Mouse (Mus musculus): ENCODE measurements around the gene Ttll8. TPM values are rescaled to one million over a fixed set of nuclear protein-coding genes. Genes with fewer than 3 reads are reported as not detected.

Ttll8 gene
- polyA plus RNA-seq, 1 experiment from 2014 or later = not detected

GRCm38 (mm10) chr15:88866934-88867356 is 87.3 kb downstream of the Ttll8 start:
- H3K4me3 ChIP-seq (replicated peaks; ENCODE audit: low read length) = no peak overlapping the region
- no peaks in the 10 kb centered on the region for H3K9me3 ChIP-seq (ENCODE audit: control insufficient read depth, low read length)
- DNase-seq (ENCODE audit: low spot score) = no peak
- no peak overlapping the region for H3K9ac ChIP-seq
- no peak overlapping the region for H3K27ac ChIP-seq
- H3K36me3 ChIP-seq (replicated peaks; ENCODE audit: control insufficient read depth, insufficient read depth) = peaks cover 31% of the 10 kb centered on the region
- H3K27me3 ChIP-seq (ENCODE audit: control insufficient read depth, insufficient read depth, low read length) = no peaks in the 10 kb centered on the region
- 65% methylated on average over 7 of the region's 7 CpGs for WGBS
- peaks cover 17% of the 10 kb centered on the region for H3K4me1 ChIP-seq (replicated peaks; ENCODE audit: control insufficient read depth, insufficient read depth, low read length)
- H3K4me2 ChIP-seq (replicated peaks) = no peak overlapping the region
- no peak for ATAC-seq (ENCODE audit: low FRiP score)

GRCm38 (mm10) chr15:88865888-88866695 is 88.1 kb downstream of the Ttll8 start:
- DNase-seq (ENCODE audit: low spot score) = no peak
- WGBS = 87% methylated on average over 4 of the region's 4 CpGs
- H3K9ac ChIP-seq = no peak overlapping the region
- peaks cover 22% of the 10 kb centered on the region for H3K4me1 ChIP-seq (replicated peaks; ENCODE audit: control insufficient read depth, insufficient read depth, low read length)
- no peak overlapping the region for H3K27ac ChIP-seq
- H3K9me3 ChIP-seq (ENCODE audit: control insufficient read depth, low read length) = no peaks in the 10 kb centered on the region
- no peaks in the 10 kb centered on the region for H3K27me3 ChIP-seq (ENCODE audit: control insufficient read depth, insufficient read depth, low read length)
- no peak for ATAC-seq (ENCODE audit: low FRiP score)
- H3K4me3 ChIP-seq (replicated peaks; ENCODE audit: low read length) = no peak overlapping the region
- H3K36me3 ChIP-seq (replicated peaks; ENCODE audit: control insufficient read depth, insufficient read depth) = peaks cover 31% of the 10 kb centered on the region
- H3K4me2 ChIP-seq (replicated peaks) = no peak overlapping the region

- no peaks in the 10 kb centered on the region for H3K9me3 ChIP-seq (ENCODE audit: control insufficient read depth, low read length)
- 0 out of 2 replicates have a peak overlapping the region, but pooled peaks have one; percentile 97 for H3K4me3 ChIP-seq (replicated peaks; ENCODE audit: low read length)
- peaks cover 22% of the 10 kb centered on the region for H3K4me1 ChIP-seq (replicated peaks; ENCODE audit: control insufficient read depth, insufficient read depth, low read length)
- H3K4me2 ChIP-seq (replicated peaks) = peak overlapping the region; percentile 88; the same call in 1 of the 2 replicates
- DNase-seq (ENCODE audit: low spot score) (no peak), ATAC-seq (ENCODE audit: low FRiP score) (no peak)
- no peaks in the 10 kb centered on the region for H3K27me3 ChIP-seq (ENCODE audit: control insufficient read depth, insufficient read depth, low read length)
- 0 out of 2 replicates have a peak overlapping the region, but pooled peaks have one; percentile 16 for H3K9ac ChIP-seq
- WGBS = 93% methylated on average over 14 of the region's 14 CpGs
- no peak overlapping the region for H3K27ac ChIP-seq
- H3K36me3 ChIP-seq (replicated peaks; ENCODE audit: control insufficient read depth, insufficient read depth) = peaks cover 31% of the 10 kb centered on the region
These were observed 89.2 kb downstream of the Ttll8 start for GRCm38 (mm10) chr15:88865061-88865460.

GRCm38 (mm10) chr15:88864270-88865030 is 89.8 kb downstream of the Ttll8 start:
- no peak for DNase-seq (ENCODE audit: low spot score)
- 0 out of 2 replicates have a peak, but pooled peaks have one; percentile 1 for ATAC-seq (ENCODE audit: low FRiP score)

GRCm38 (mm10) chr15:88863695-88864231 is 90.5 kb downstream of the Ttll8 start:
- Histone ChIP-seq H3K4me3 (replicated peaks; ENCODE audit: low read length) (peak overlapping the region; percentile 97), H3K9me3 (ENCODE audit: control insufficient read depth, low read length) (no peaks in the 10 kb centered on the region), H3K4me1 (replicated peaks; ENCODE audit: control insufficient read depth, insufficient read depth, low read length) (peaks cover 22% of the 10 kb centered on the region), H3K36me3 (replicated peaks; ENCODE audit: control insufficient read depth, insufficient read depth) (peaks cover 31% of the 10 kb centered on the region), H3K9ac (peak overlapping the region; percentile 94), H3K27ac (peak overlapping the region; percentile 98), H3K4me2 (replicated peaks) (peak overlapping the region; percentile 88), H3K27me3 (ENCODE audit: control insufficient read depth, insufficient read depth, low read length) (no peaks in the 10 kb centered on the region)
- ATAC-seq (ENCODE audit: low FRiP score) (peak; percentile 68), DNase-seq (ENCODE audit: low spot score) (peak; percentile 78)
- 0% methylated on average over 27 of the region's 39 CpGs for WGBS

More at GRCm38 (mm10) chr15:88864270-88865030, 89.8 kb downstream of the Ttll8 start:
- H3K36me3 ChIP-seq (replicated peaks; ENCODE audit: control insufficient read depth, insufficient read depth) = peaks cover 31% of the 10 kb centered on the region
- H3K4me2 ChIP-seq (replicated peaks) = peak overlapping the region; percentile 88
- peak overlapping the region; percentile 94 for H3K9ac ChIP-seq
- H3K9me3 ChIP-seq (ENCODE audit: control insufficient read depth, low read length) = no peaks in the 10 kb centered on the region
- H3K4me3 ChIP-seq (replicated peaks; ENCODE audit: low read length) = peak overlapping the region; percentile 97
- WGBS = 35% methylated on average over 22 of the region's 22 CpGs
- H3K4me1 ChIP-seq (replicated peaks; ENCODE audit: control insufficient read depth, insufficient read depth, low read length) = peaks cover 22% of the 10 kb centered on the region
- H3K27me3 ChIP-seq (ENCODE audit: control insufficient read depth, insufficient read depth, low read length) = no peaks in the 10 kb centered on the region
- peak overlapping the region; percentile 98 for H3K27ac ChIP-seq

GRCm38 (mm10) chr15:88862881-88863694 is 91.1 kb downstream of the Ttll8 start:
- Histone ChIP-seq H3K36me3 (replicated peaks; ENCODE audit: control insufficient read depth, insufficient read depth) (peaks cover 31% of the 10 kb centered on the region), H3K4me1 (replicated peaks; ENCODE audit: control insufficient read depth, insufficient read depth, low read length) (peaks cover 22% of the 10 kb centered on the region), H3K27me3 (ENCODE audit: control insufficient read depth, insufficient read depth, low read length) (no peaks in the 10 kb centered on the region), H3K4me2 (replicated peaks) (peak overlapping the region; percentile 88), H3K4me3 (replicated peaks; ENCODE audit: low read length) (peak overlapping the region; percentile 97), H3K9ac (peak overlapping the region; percentile 94), H3K27ac (peak overlapping the region; percentile 98), H3K9me3 (ENCODE audit: control insufficient read depth, low read length) (no peaks in the 10 kb centered on the region)
- ATAC-seq (ENCODE audit: low FRiP score) = 0 out of 2 replicates have a peak, but pooled peaks have one; percentile 2
- WGBS = under 1% methylated on average over 88 of the region's 98 CpGs
- peak; percentile 34 for DNase-seq (ENCODE audit: low spot score)

- H3K27ac ChIP-seq = peak within 1 kb of the TSS; percentile 98
- WGBS = under 1% methylated on average over 106 of the region's 107 CpGs
These were observed 92.2 kb downstream of the Ttll8 start, which contains the start of gene Pim3 for GRCm38 (mm10) chr15:88861772-88862622. Gene Pim3 (plus strand): TSS chr15:88862186.

GRCm38 (mm10) chr15:88860781-88861180 is 93.4 kb downstream of the Ttll8 start:
- WGBS = 97% methylated on average over 3 of the region's 3 CpGs
- peaks cover 22% of the 10 kb centered on the region for H3K4me1 ChIP-seq (replicated peaks; ENCODE audit: control insufficient read depth, insufficient read depth, low read length)
- no peaks in the 10 kb centered on the region for H3K9me3 ChIP-seq (ENCODE audit: control insufficient read depth, low read length)
- H3K4me2 ChIP-seq (replicated peaks) = no peak overlapping the region
- H3K4me3 ChIP-seq (replicated peaks; ENCODE audit: low read length) = no peak overlapping the region
- H3K27me3 ChIP-seq (ENCODE audit: control insufficient read depth, insufficient read depth, low read length) = no peaks in the 10 kb centered on the region
- DNase-seq (ENCODE audit: low spot score) (no peak), ATAC-seq (ENCODE audit: low FRiP score) (no peak)
- H3K9ac ChIP-seq = no peak overlapping the region
- H3K36me3 ChIP-seq (replicated peaks; ENCODE audit: control insufficient read depth, insufficient read depth) = peaks cover 16% of the 10 kb centered on the region
- no peak overlapping the region for H3K27ac ChIP-seq

More at GRCm38 (mm10) chr15:88861772-88862622, 92.2 kb downstream of the Ttll8 start, which contains the start of gene Pim3:
- Histone ChIP-seq H3K4me2 (replicated peaks) (peak within 1 kb of the TSS; percentile 88), H3K9me3 (ENCODE audit: control insufficient read depth, low read length) (no peaks in the 10 kb centered on the region), H3K36me3 (replicated peaks; ENCODE audit: control insufficient read depth, insufficient read depth) (peaks cover 28% of the 10 kb centered on the region), H3K9ac (peak within 1 kb of the TSS; percentile 94), H3K27me3 (ENCODE audit: control insufficient read depth, insufficient read depth, low read length) (no peaks in the 10 kb centered on the region), H3K4me1 (replicated peaks; ENCODE audit: control insufficient read depth, insufficient read depth, low read length) (peaks cover 22% of the 10 kb centered on the region), H3K4me3 (replicated peaks; ENCODE audit: low read length) (peak within 1 kb of the TSS; percentile 97)
- ATAC-seq (ENCODE audit: low FRiP score) (peak; percentile 87), DNase-seq (ENCODE audit: low spot score) (peak; percentile 99)

Measured in hindbrain, embryonic 14.5 days (tissue).